Mouse (Mus musculus): ENCODE data around the gene Mup12. TPM values are rescaled to one million over a fixed set of nuclear protein-coding genes. Genes with fewer than 3 reads are reported as not detected.

Mup12 gene
- not detected for polyA plus RNA-seq (2017; shearing (Covaris generic))

GRCm38 (mm10) chr4:60741226-60741625 is at the start of gene Mup12:
Gene Mup12, minus strand, starts transcription at chr4:60741326.

Other genes with a start within 250 kb of the Mup12 start
- not detected for gene Mup1, start 239.4 kb downstream of the Mup12 start, polyA plus RNA-seq (2017; shearing (Covaris generic))
- gene Mup10, start 159.1 kb downstream of the Mup12 start, polyA plus RNA-seq (2017; shearing (Covaris generic)): not detected
- gene Mup11, start 78.9 kb downstream of the Mup12 start, polyA plus RNA-seq (2017; shearing (Covaris generic)): not detected
- not detected for gene Mup22, start 80.1 kb upstream of the Mup12 start, polyA plus RNA-seq (2017; shearing (Covaris generic))